Mouse (Mus musculus) liver, embryonic 16.5 days (tissue): Measurements from ENCODE around the gene Arl15. TPM values are rescaled to one million over a fixed set of nuclear protein-coding genes. Genes with fewer than 3 reads are reported as not detected.
A peak's percentile ranks its signal among the peaks of the same experiment; 100 is the strongest.

Experiments used
- ATAC-seq: fragments of 200-750 bp; cut with Nextera tagmentation; 2 replicates; pipeline ENCODE4 v1.8.0; 2017; ENCODE audit warnings: low read depth, mild to moderate bottlenecking, moderate number of reproducible peaks, moderate library complexity
- H3K27ac ChIP-seq: fragments of 300-500 bp; sonication (generic); 2 replicates; pipeline ENCODE4 v1.5.1; 2014; ENCODE audit warnings: mild to moderate bottlenecking, low read length
- H3K27me3 ChIP-seq: fragments of 300-500 bp; sonication (generic); 2 replicates; pipeline ENCODE4 v1.6.1; 2014; ENCODE audit warnings: low read depth, low read length, mixed read lengths; ENCODE audit not compliant: control insufficient read depth, insufficient read depth
- H3K36me3 ChIP-seq: fragments of 300-500 bp; sonication (generic); 2 replicates; pipeline ENCODE4 v1.6.1; 2014; ENCODE audit warnings: mild to moderate bottlenecking; ENCODE audit not compliant: control insufficient read depth, insufficient read depth
- H3K4me1 ChIP-seq: fragments of 300-500 bp; sonication (generic); 2 replicates; pipeline ENCODE4 v1.6.1; 2014; ENCODE audit warnings: low read depth, low read length, mixed read lengths; ENCODE audit not compliant: control insufficient read depth
- H3K4me2 ChIP-seq: fragments of 300-500 bp; sonication (generic); 2 replicates; pipeline ENCODE4 v1.6.1; 2014; ENCODE audit warnings: low read depth, low read length, mixed read lengths
- H3K4me3 ChIP-seq: fragments of 300-500 bp; sonication (generic); 2 replicates; pipeline ENCODE4 v1.5.1; 2014; ENCODE audit warnings: low read depth, mild to moderate bottlenecking, low read length
- H3K9ac ChIP-seq: fragments of 300-500 bp; sonication (generic); 2 replicates; pipeline ENCODE4 v1.6.1; 2014; ENCODE audit warnings: low read depth, low read length
- H3K9me3 ChIP-seq: fragments of 300-500 bp; sonication (generic); replicated peaks from 2 replicates; pipeline ENCODE4 v1.6.1; 2016; ENCODE audit warnings: low read length; ENCODE audit not compliant: control insufficient read depth
- WGBS: fragments of 180-500 bp; shearing (Covaris S2); extraction: QIAGEN DNeasy Blood & Tissue Kit; methylation state at CpG from one replicate; pipeline ENCODE4 v1.1.7; 2014; ENCODE audit not compliant: insufficient replicate concordance; 5-methylcytosine and 5-hydroxymethylcytosine counted together
- polyA plus RNA-seq: library from polyadenylated mRNA; unstranded; fragments of >200 nt; fragmentation: Nextera tagmentation; extraction: Ambion mirVana; gene quantifications from 2 replicates; pipeline ENCODE4 v1.2.1, GENCODE M21; 2015

The Arl15 gene
- polyA plus RNA-seq, 1 experiment from 2014 or later: 2.9 TPM

- Histone ChIP-seq H3K9ac (no peak overlapping the region), H3K4me3 (no peak overlapping the region), H3K27ac (no peak overlapping the region), H3K27me3 (no peaks in the 10 kb centered on the region), H3K4me1 (no peaks in the 10 kb centered on the region), H3K4me2 (no peak overlapping the region), H3K9me3 (no peaks in the 10 kb centered on the region), H3K36me3 (no peaks in the 10 kb centered on the region)
- WGBS: 62% methylated on average over 16 of the region's 16 CpGs
- no peak for ATAC-seq
Measured at GRCm38 (mm10) chr13:114150856-114151697, 356.8 kb downstream of the Arl15 start.

GRCm38 (mm10) chr13:114151698-114152069 lies 357.4 kb downstream of the Arl15 start:
- no peak for ATAC-seq
- Histone ChIP-seq H3K9me3 (no peaks in the 10 kb centered on the region), H3K9ac (no peak overlapping the region), H3K4me1 (no peaks in the 10 kb centered on the region), H3K27ac (no peak overlapping the region), H3K4me3 (no peak overlapping the region), H3K4me2 (no peak overlapping the region), H3K27me3 (no peaks in the 10 kb centered on the region), H3K36me3 (no peaks in the 10 kb centered on the region)
- 69% methylated on average over 10 of the region's 10 CpGs for WGBS

- H3K4me3 ChIP-seq: no peak overlapping the region
- no peak for ATAC-seq
- H3K27ac ChIP-seq: no peak overlapping the region
- WGBS: 52% methylated on average over 12 of the region's 12 CpGs
- H3K4me1 ChIP-seq: no peaks in the 10 kb centered on the region
- no peaks in the 10 kb centered on the region for H3K9me3 ChIP-seq
- no peak overlapping the region for H3K4me2 ChIP-seq
- no peaks in the 10 kb centered on the region for H3K36me3 ChIP-seq
- H3K9ac ChIP-seq: no peak overlapping the region
- no peaks in the 10 kb centered on the region for H3K27me3 ChIP-seq
Measured at GRCm38 (mm10) chr13:114156689-114157088, 362.4 kb downstream of the Arl15 start.

GRCm38 (mm10) chr13:114158111-114158730 lies 363.9 kb downstream of the Arl15 start:
- Histone ChIP-seq H3K4me1 (no peaks in the 10 kb centered on the region), H3K4me2 (no peak overlapping the region), H3K27me3 (no peaks in the 10 kb centered on the region), H3K36me3 (no peaks in the 10 kb centered on the region), H3K4me3 (no peak overlapping the region), H3K27ac (no peak overlapping the region), H3K9me3 (no peaks in the 10 kb centered on the region), H3K9ac (no peak overlapping the region)
- 76% methylated on average over 9 of the region's 9 CpGs for WGBS
- ATAC-seq: no peak

GRCm38 (mm10) chr13:114159634-114160391 lies 365.5 kb downstream of the Arl15 start:
- ATAC-seq: no peak
- H3K27me3 ChIP-seq: no peaks in the 10 kb centered on the region
- no peak overlapping the region for H3K4me2 ChIP-seq
- no peak overlapping the region for H3K4me3 ChIP-seq
- WGBS: 64% methylated on average over 13 of the region's 13 CpGs
- no peak overlapping the region for H3K9ac ChIP-seq
- H3K9me3 ChIP-seq: no peaks in the 10 kb centered on the region
- no peaks in the 10 kb centered on the region for H3K36me3 ChIP-seq
- H3K27ac ChIP-seq: no peak overlapping the region
- H3K4me1 ChIP-seq: no peaks in the 10 kb centered on the region

- Histone ChIP-seq H3K27me3 (no peaks in the 10 kb centered on the region), H3K36me3 (no peaks in the 10 kb centered on the region), H3K4me3 (no peak overlapping the region), H3K27ac (no peak overlapping the region), H3K9ac (no peak overlapping the region), H3K4me2 (no peak overlapping the region), H3K9me3 (no peaks in the 10 kb centered on the region), H3K4me1 (no peaks in the 10 kb centered on the region)
- WGBS: 50% methylated on average over 4 of the region's 4 CpGs
- ATAC-seq: peak; percentile 84
Measured at GRCm38 (mm10) chr13:114162753-114163152, 368.4 kb downstream of the Arl15 start.

GRCm38 (mm10) chr13:114165616-114166015 lies 371.3 kb downstream of the Arl15 start:
- no peak for ATAC-seq
- Histone ChIP-seq H3K4me1 (no peaks in the 10 kb centered on the region), H3K27me3 (no peaks in the 10 kb centered on the region), H3K9me3 (no peaks in the 10 kb centered on the region), H3K4me3 (no peak overlapping the region), H3K36me3 (no peaks in the 10 kb centered on the region), H3K9ac (no peak overlapping the region), H3K4me2 (no peak overlapping the region), H3K27ac (no peak overlapping the region)
- WGBS: 57% methylated on average over 7 of the region's 7 CpGs

- Histone ChIP-seq H3K9ac (no peak overlapping the region), H3K4me2 (no peak overlapping the region), H3K27me3 (no peaks in the 10 kb centered on the region), H3K4me1 (no peaks in the 10 kb centered on the region), H3K36me3 (no peaks in the 10 kb centered on the region), H3K4me3 (no peak overlapping the region), H3K27ac (no peak overlapping the region), H3K9me3 (no peaks in the 10 kb centered on the region)
- ATAC-seq: no peak
- WGBS: 51% methylated on average over 12 of the region's 12 CpGs
Measured at GRCm38 (mm10) chr13:114166439-114167183, 372.3 kb downstream of the Arl15 start.
